Mouse (Mus musculus): Measurements from ENCODE around the gene Slc35b3. TPM values are rescaled to one million over a fixed set of nuclear protein-coding genes. Genes with fewer than 3 reads are reported as not detected.

The Slc35b3 gene
- 160 TPM for polyA plus RNA-seq (2017; shearing (Covaris generic))

DNA sequence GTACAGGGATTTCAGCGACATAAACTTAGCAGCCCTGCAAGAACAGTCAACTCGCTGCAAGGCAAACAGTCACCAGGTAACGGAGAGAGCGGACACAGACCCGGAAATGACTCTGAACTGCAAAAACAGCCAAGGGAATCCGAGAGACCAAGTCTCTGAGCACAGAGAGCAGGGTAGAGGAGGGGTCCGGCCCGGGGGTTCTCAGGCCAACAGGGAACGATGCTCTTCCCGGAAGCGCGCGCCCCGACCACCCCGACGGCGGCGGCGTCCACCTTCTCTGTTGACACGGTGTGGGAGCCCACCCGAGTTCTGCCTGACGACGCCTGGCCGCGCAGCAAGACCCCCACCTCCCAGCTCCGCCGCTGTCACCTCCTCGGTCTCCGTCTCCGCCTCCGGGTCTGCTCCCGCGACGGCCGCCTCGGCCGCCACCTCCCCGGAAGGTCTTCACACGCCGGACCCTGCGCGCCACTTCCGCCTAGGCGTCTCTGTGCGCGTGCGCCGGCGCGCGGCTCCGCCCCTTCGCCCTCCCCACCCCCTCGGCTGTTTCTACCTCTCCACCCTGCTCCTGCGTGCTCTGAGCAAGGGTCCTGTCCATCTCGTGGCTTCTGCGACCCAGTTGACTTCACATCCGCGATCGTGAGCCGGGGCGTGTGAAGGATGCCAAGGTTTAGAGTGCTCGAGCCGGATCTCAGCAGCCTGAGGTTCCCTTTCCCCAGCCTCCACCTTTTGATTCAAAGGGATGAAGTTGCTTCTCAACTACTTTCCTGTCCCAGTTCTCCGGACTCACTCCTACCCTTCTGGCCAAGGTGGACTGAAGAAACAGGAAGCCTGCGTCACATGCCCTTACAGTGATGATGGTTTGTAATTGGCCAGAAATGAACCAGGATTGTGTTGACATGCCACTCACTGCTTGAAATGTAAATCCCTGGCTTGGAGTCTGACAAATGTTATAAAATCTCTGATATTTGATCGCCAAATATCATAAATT lies at the start of gene Slc35b3:
Gene Slc35b3 (minus strand): TSS at position 813 of the 988 bp plus-strand sequence.

Data from CD4-positive, CD25-positive, alpha-beta regulatory T cell, adult 9 weeks (primary cell).